Mouse (Mus musculus): Measurements from ENCODE around the gene Tuba3a. TPM values are rescaled to one million over a fixed set of nuclear protein-coding genes. Genes with fewer than 3 reads are reported as not detected.

The Tuba3a gene
- total RNA-seq, 2 experiments from 2014 or later, result not detected

DNA sequence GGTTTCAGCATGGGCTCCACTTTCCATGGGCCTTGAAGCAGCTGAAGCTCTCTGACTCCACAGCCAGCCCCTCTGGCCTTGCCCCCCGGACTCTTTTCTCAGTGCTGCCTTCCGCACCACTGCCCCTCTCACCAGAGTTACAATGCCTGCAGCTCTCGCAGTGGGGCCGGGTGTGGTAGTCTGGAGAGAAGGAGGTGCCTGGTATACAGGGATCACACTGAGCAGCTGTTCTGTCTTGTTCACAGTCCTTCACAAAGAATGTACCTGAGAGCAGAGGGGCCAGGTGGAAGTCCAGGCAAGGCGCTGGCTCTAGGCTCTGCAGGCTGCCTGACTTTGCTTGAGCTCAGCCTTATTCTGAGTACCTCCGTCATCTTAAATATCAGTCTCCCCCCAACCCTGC lies 49.5 kb downstream of the Tuba3a start:
- intact Hi-C loops (cut with DNase I), result no loop called here
- DNase-seq, result no peak

GRCm38 (mm10) chr6:125234520-125234828 lies 51.4 kb downstream of the Tuba3a start:
- DNase-seq, result no peak
- intact Hi-C loops (cut with DNase I), result no loop called here

GRCm38 (mm10) chr6:125233816-125234519 lies 51.9 kb downstream of the Tuba3a start:
- DNase-seq, result no peak
- intact Hi-C loops (cut with DNase I), result no loop called here

DNA sequence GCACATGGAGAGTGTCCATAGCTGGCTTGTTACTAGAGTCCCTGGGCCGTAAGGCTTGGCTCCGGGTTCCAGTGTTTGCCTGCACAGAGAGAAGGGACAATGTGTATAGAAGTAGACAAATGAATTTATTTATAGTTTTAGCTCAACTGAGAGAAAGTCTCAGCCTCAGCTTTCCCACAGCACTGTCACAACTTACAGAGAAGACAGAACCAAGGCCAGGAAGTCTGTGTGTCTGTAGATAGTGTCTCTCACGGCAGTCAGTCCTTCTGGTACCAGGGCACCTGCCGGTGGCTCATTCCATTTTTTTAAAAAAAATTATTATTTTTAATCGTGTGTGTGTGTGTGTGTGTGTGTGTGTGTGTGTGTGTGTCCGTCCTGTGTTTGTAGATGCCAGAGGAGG lies 53.3 kb downstream of the Tuba3a start:
- no peak for DNase-seq
- intact Hi-C loops (cut with DNase I), result no loop called here

DNA sequence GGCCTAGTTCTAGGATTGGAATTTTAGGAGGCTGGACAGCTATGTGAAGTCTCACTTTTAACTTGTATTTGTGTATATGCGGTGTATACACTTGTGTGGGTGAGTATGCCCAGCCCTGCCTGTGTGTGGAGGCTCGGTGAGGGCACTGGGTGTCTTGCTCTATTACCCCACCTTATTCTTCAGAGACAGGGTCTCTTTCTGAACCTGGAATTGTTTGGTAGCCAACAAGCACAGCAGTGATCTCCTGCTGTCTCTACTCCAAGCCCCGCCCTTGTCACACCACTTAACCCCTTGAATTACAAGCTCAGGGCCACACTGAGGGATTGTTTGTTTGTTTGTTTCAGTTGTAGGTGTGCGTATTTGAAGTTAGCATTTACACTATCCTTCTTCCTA lies 53.8 kb downstream of the Tuba3a start:
- intact Hi-C loops (cut with DNase I), result no loop called here
- no peak for DNase-seq

GRCm38 (mm10) chr6:125231117-125232044 lies 54.5 kb downstream of the Tuba3a start, which contains the start of gene Tapbpl:
TSS of gene Tapbpl (minus strand) at chr6:125231860.
- peak; percentile 48 to 54 for DNase-seq
- intact Hi-C loops (cut with DNase I), result no loop called here

DNA sequence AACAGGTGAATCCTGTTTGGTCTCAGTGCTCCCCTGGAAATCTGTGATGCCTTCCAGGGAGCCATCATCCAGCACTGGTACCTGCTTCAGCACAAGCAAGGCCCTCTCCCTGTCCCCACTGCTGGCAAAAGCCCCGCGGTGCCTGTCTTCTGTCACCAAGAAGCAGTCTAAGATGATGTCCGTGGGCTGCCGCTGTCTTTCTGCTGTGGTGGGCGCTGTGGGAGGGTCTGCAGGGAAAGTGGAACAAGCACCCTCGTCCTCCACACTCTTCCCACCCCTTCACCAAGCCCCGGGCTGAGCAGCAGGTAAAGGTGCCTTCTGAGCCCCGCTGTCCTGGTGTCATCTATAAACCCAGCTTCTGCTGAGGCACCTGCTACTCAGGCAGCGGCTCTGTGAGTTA lies 55.3 kb downstream of the Tuba3a start:
- intact Hi-C loops (cut with DNase I), result no loop called here
- DNase-seq, result no peak

Small RNAs within 50 kb of the gene (microRNA-seq; reads per million reads assigned to microRNA genes)
- 0 reads per million in 2 experiments for gene Mir8113

Other genes starting within 250 kb of the Tuba3a start
- 10 to 100 TPM; 26.4 to 31.1 TPM for gene Ing4, start 246.3 kb downstream of the Tuba3a start, total RNA-seq (2021)
- 1 to 10 TPM; 2.5 to 2.7 TPM for gene Acrbp, start 236.4 kb downstream of the Tuba3a start, total RNA-seq (2021)
- not detected for gene Lpar5, start 218.1 kb downstream of the Tuba3a start, total RNA-seq (2021)
- 10 to 100 TPM; 67.6 to 72.2 TPM for gene Chd4, start 190.1 kb downstream of the Tuba3a start, total RNA-seq (2021)
- gene Nop2, start 154.1 kb downstream of the Tuba3a start, total RNA-seq (2021), result 10 to 100 TPM; 14.6 to 19.0 TPM
- gene Iffo1, start 140.8 kb downstream of the Tuba3a start, total RNA-seq (2021), result 10 to 100 TPM; 11.6 to 12.3 TPM
- gene Gapdh, start 119.6 kb downstream of the Tuba3a start, total RNA-seq (2021), result over 10,000 TPM; 11,568 to 13,182 TPM
- 10 to 100 TPM in 1 of 2 experiments, 1 to 10 TPM in 1; 8.0 to 13.7 TPM for gene Ncapd2, start 94.3 kb downstream of the Tuba3a start, total RNA-seq (2021)
- gene Mrpl51, start 94.2 kb downstream of the Tuba3a start, total RNA-seq (2021), result 100 to 1,000 TPM; 212 to 225 TPM
- 10 to 100 TPM; 16.6 to 17.4 TPM for gene Vamp1, start 70.5 kb downstream of the Tuba3a start, total RNA-seq (2021)
- gene Tapbpl, start 54.2 kb downstream of the Tuba3a start, total RNA-seq (2021), result 1 to 10 TPM; 2.1 to 2.3 TPM
- gene Cd27, start 49.0 kb downstream of the Tuba3a start, total RNA-seq (2021), result 1 to 10 TPM in 1 of 2 experiments, under 1 TPM in 1; 0.57 to 1.5 TPM
- gene Ltbr, start 27.8 kb upstream of the Tuba3a start, total RNA-seq (2021), result 10 to 100 TPM; 20.3 to 21.7 TPM
- under 1 TPM; 0.15 to 0.36 TPM for gene Scnn1a, start 34.6 kb upstream of the Tuba3a start, total RNA-seq (2021)
- 10 to 100 TPM; 21.9 to 28.7 TPM for gene Tnfrsf1a, start 63.3 kb upstream of the Tuba3a start, total RNA-seq (2021)
- not detected for gene Plekhg6, start 94.8 kb upstream of the Tuba3a start, total RNA-seq (2021)
- 10 to 100 TPM; 20.3 to 28.4 TPM for gene Cd9, start 208.7 kb upstream of the Tuba3a start, total RNA-seq (2021)

All from gastrocnemius, postnatal 36 days (tissue).